Mouse (Mus musculus) midbrain, embryonic 15.5 days (tissue): ENCODE results near the gene Abtb2. TPM values are rescaled to one million over a fixed set of nuclear protein-coding genes. Genes with fewer than 3 reads are reported as not detected.

ENCODE experiments used
- ATAC-seq: fragments of 200-750 bp; cut with Nextera tagmentation; replicated peaks from 2 replicates; pipeline ENCODE4 v1.8.0; 2017; ENCODE audit warnings: moderate TSS enrichment
- H3K27ac ChIP-seq: fragments of 300-500 bp; sonication (generic); 2 replicates; pipeline ENCODE4 v1.5.1; 2015; ENCODE audit warnings: mild to moderate bottlenecking, inconsistent platforms
- H3K27me3 ChIP-seq: fragments of 300-500 bp; sonication (generic); replicated peaks from 2 replicates; pipeline ENCODE4 v1.6.1; 2015; ENCODE audit warnings: inconsistent platforms
- H3K36me3 ChIP-seq: fragments of 300-500 bp; sonication (generic); replicated peaks from 2 replicates; pipeline ENCODE4 v1.6.1; 2015; ENCODE audit warnings: inconsistent platforms
- H3K4me1 ChIP-seq: fragments of 300-500 bp; sonication (generic); 2 replicates; pipeline ENCODE4 v1.6.1; 2015; ENCODE audit warnings: inconsistent platforms
- H3K4me2 ChIP-seq: fragments of 300-500 bp; sonication (generic); 2 replicates; pipeline ENCODE4 v1.6.1; 2015; ENCODE audit warnings: inconsistent platforms, mild to moderate bottlenecking, moderate library complexity
- H3K4me3 ChIP-seq: fragments of 300-500 bp; sonication (generic); 2 replicates; pipeline ENCODE4 v1.5.1; 2015; ENCODE audit warnings: mild to moderate bottlenecking, inconsistent platforms
- H3K9ac ChIP-seq: fragments of 300-500 bp; sonication (generic); 2 replicates; pipeline ENCODE4 v1.6.1; 2015; ENCODE audit warnings: mild to moderate bottlenecking, inconsistent platforms
- H3K9me3 ChIP-seq: fragments of 300-500 bp; sonication (generic); 2 replicates; pipeline ENCODE4 v1.6.1; 2016; ENCODE audit warnings: inconsistent platforms
- WGBS: fragments of 180-500 bp; shearing (Covaris S2); methylation state at CpG from one replicate; pipeline ENCODE4 v1.1.7; 2015; ENCODE audit warnings: mixed read lengths; 5-methylcytosine and 5-hydroxymethylcytosine counted together
- polyA plus RNA-seq: library from polyadenylated mRNA; unstranded; fragments of >200 nt; fragmentation: Nextera tagmentation; extraction: Ambion mirVana; gene quantifications from 2 replicates; pipeline ENCODE4 v1.2.1, GENCODE M21; 2015

Gene Abtb2
- polyA plus RNA-seq, 1 experiment from 2014 or later = 10.3 TPM

DNA sequence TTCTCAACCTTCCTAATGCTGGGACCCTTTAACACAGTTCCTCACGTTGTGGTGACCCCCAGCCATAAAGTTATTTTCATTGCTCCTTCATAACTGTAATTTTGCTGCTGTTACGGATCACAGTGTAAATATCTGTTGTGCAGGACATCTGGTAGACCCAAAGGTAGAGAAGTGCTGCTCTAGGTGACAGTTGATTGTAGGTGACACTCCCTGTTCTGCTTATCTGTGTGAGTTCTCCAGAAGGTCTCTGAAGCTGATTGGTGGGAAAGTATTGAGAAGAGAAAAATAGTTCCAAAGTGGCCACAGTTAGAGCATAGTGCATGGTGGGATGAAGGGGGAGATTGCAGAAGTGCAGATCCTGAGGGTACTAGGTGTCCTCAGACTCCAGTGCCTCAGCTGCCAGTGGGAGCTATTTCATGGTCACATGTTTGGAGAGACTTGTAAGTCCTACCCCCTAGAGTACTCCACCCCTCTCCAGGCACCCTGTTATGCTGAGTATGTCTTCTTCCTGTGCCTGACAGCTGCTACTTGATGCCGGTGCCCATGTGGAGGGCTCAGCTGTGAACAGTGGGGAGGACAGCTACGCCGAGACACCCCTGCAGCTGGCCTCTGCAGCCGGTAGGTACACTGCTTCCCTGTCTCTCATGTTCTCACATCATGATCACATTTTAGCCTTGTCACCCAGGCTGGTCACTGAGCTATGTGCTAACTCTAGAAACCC, 141.1 kb downstream of the Abtb2 start:
- Histone ChIP-seq H3K27ac (no peak overlapping the region), H3K36me3 (peaks cover 4% of the 10 kb centered on the region; the same call in 1 of the 2 replicates), H3K4me3 (no peak overlapping the region), H3K9ac (no peak overlapping the region), H3K4me2 (no peak overlapping the region), H3K27me3 (no peaks in the 10 kb centered on the region), H3K9me3 (no peaks in the 10 kb centered on the region), H3K4me1 (peaks cover 7% of the 10 kb centered on the region)
- no peak for ATAC-seq
- WGBS = 84% methylated on average over 6 of the region's 6 CpGs

DNA sequence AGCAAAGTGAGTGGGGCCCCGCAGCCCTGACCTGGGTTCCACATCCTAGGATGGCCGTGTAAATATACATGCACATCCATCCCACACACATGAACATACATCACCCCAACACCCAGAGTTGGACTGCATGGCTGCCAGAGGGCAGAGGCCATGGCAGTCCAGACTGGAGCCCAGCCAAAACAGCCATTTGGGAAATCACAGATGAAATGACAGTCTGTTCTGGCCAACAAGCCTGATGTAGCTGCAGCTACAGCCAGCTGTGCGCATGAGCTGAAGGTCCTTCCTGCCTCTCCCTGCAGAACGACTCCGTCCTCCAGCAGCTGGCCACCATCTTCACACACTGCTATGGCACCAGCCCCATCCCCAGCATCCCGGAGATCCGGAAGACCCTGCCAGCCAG, 144.7 kb downstream of the Abtb2 start:
- peaks cover 7% of the 10 kb centered on the region for H3K4me1 ChIP-seq
- ATAC-seq = no peak
- H3K36me3 ChIP-seq = peaks cover 4% of the 10 kb centered on the region; the same call in 1 of the 2 replicates
- no peak overlapping the region for H3K27ac ChIP-seq
- H3K9me3 ChIP-seq = no peaks in the 10 kb centered on the region
- H3K27me3 ChIP-seq = no peaks in the 10 kb centered on the region
- no peak overlapping the region for H3K9ac ChIP-seq
- no peak overlapping the region for H3K4me3 ChIP-seq
- 94% methylated on average over 7 of the region's 7 CpGs for WGBS
- H3K4me2 ChIP-seq = no peak overlapping the region

- 93% methylated on average over 7 of the region's 7 CpGs for WGBS
- Histone ChIP-seq H3K36me3 (peaks cover 6% of the 10 kb centered on the region; the same call in 1 of the 2 replicates), H3K4me1 (no peaks in the 10 kb centered on the region), H3K27me3 (no peaks in the 10 kb centered on the region), H3K9me3 (no peaks in the 10 kb centered on the region), H3K4me3 (no peak overlapping the region), H3K4me2 (no peak overlapping the region), H3K9ac (no peak overlapping the region), H3K27ac (no peak overlapping the region)
- ATAC-seq = no peak
Observed at GRCm38 (mm10) chr2:103713831-103714230, 147.7 kb downstream of the Abtb2 start.

GRCm38 (mm10) chr2:103714412-103714811, 148.3 kb downstream of the Abtb2 start:
- Histone ChIP-seq H3K9ac (no peak overlapping the region), H3K4me2 (no peak overlapping the region), H3K9me3 (no peaks in the 10 kb centered on the region), H3K27me3 (no peaks in the 10 kb centered on the region), H3K4me1 (no peaks in the 10 kb centered on the region), H3K4me3 (no peak overlapping the region), H3K36me3 (peaks cover 6% of the 10 kb centered on the region; the same call in 1 of the 2 replicates), H3K27ac (no peak overlapping the region)
- WGBS = 70% methylated on average over 4 of the region's 4 CpGs
- no peak for ATAC-seq

- H3K27ac ChIP-seq = no peak overlapping the region
- no peaks in the 10 kb centered on the region for H3K4me1 ChIP-seq
- peaks cover 2% of the 10 kb centered on the region; the same call in 1 of the 2 replicates for H3K36me3 ChIP-seq
- no peak overlapping the region for H3K4me2 ChIP-seq
- 53% methylated on average over 8 of the region's 8 CpGs for WGBS
- no peaks in the 10 kb centered on the region for H3K27me3 ChIP-seq
- peak; percentile 81 for ATAC-seq
- no peak overlapping the region for H3K9ac ChIP-seq
- H3K4me3 ChIP-seq = no peak overlapping the region
- no peaks in the 10 kb centered on the region for H3K9me3 ChIP-seq
Observed at GRCm38 (mm10) chr2:103718594-103719291, 152.6 kb downstream of the Abtb2 start.

GRCm38 (mm10) chr2:103719292-103719646, 153.2 kb downstream of the Abtb2 start:
- Histone ChIP-seq H3K27ac (no peak overlapping the region), H3K4me2 (no peak overlapping the region), H3K27me3 (no peaks in the 10 kb centered on the region), H3K9ac (no peak overlapping the region), H3K9me3 (no peaks in the 10 kb centered on the region), H3K36me3 (peaks cover 8% of the 10 kb centered on the region; the same call in 1 of the 2 replicates), H3K4me3 (no peak overlapping the region), H3K4me1 (no peaks in the 10 kb centered on the region)
- ATAC-seq = peak; percentile 53
- 90% methylated on average over 7 of the region's 7 CpGs for WGBS

DNA sequence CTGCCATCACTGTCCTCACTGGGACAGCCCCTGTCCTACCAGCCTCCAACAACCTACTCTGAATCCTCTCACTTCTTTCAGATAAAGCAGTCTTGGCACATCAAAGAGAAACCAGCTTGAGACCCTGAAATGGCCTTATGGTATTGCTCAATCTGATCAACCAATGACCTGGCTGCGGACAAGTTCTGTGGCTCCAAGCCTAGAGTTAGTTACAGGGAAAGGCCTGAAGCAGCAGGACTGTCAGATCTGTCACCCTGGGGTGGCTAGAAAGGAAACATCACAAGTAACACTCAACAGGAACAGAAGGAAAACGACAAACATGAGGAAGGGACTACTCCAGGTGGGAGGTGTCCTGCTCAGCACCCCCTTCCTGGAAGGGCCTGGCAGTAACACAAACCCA, 158.4 kb downstream of the Abtb2 start:
- H3K27ac ChIP-seq = no peak overlapping the region
- H3K4me1 ChIP-seq = no peaks in the 10 kb centered on the region
- H3K9me3 ChIP-seq = no peaks in the 10 kb centered on the region
- H3K27me3 ChIP-seq = no peaks in the 10 kb centered on the region
- H3K4me3 ChIP-seq = no peak overlapping the region
- H3K36me3 ChIP-seq = peaks cover 23% of the 10 kb centered on the region
- H3K4me2 ChIP-seq = no peak overlapping the region
- no peak overlapping the region for H3K9ac ChIP-seq
- no peak for ATAC-seq
- 91% methylated on average over 2 of the region's 2 CpGs for WGBS

- peaks cover 23% of the 10 kb centered on the region for H3K36me3 ChIP-seq
- H3K27ac ChIP-seq = no peak overlapping the region
- no peak overlapping the region for H3K4me3 ChIP-seq
- ATAC-seq = no peak
- no peak overlapping the region for H3K9ac ChIP-seq
- H3K27me3 ChIP-seq = no peaks in the 10 kb centered on the region
- H3K4me1 ChIP-seq = no peaks in the 10 kb centered on the region
- H3K4me2 ChIP-seq = no peak overlapping the region
- WGBS = 87% methylated on average over 12 of the region's 12 CpGs
- H3K9me3 ChIP-seq = no peaks in the 10 kb centered on the region
Observed at GRCm38 (mm10) chr2:103728027-103728540, 162.0 kb downstream of the Abtb2 start.

DNA sequence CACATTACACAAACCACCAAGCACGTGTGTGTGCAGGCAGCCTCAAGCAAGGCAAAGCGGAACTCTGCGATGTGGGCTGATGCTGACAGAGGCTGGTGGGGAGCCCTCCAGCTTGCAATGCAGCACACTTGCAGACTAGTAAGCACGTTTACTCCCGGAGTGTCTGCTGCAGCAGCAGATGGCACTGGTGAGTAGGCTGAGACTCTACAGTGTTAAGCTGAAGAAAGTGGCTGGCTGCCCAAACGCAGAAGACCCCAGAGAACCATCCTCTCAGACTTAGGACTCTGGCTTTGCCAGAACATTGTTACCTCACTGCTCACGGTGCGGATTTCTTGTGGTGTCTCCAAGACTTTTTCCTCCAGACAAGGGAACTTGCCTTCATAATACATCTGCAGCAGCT, 164.9 kb downstream of the Abtb2 start:
- ATAC-seq = no peak
- Histone ChIP-seq H3K36me3 (peaks cover 19% of the 10 kb centered on the region; the same call in 1 of the 2 replicates), H3K4me1 (no peaks in the 10 kb centered on the region), H3K4me3 (no peak overlapping the region), H3K9ac (no peak overlapping the region), H3K27me3 (no peaks in the 10 kb centered on the region), H3K9me3 (no peaks in the 10 kb centered on the region), H3K4me2 (no peak overlapping the region), H3K27ac (no peak overlapping the region)
- whole genome bisulfite sequencing = 80% methylated on average over 8 of the region's 8 CpGs

DNA sequence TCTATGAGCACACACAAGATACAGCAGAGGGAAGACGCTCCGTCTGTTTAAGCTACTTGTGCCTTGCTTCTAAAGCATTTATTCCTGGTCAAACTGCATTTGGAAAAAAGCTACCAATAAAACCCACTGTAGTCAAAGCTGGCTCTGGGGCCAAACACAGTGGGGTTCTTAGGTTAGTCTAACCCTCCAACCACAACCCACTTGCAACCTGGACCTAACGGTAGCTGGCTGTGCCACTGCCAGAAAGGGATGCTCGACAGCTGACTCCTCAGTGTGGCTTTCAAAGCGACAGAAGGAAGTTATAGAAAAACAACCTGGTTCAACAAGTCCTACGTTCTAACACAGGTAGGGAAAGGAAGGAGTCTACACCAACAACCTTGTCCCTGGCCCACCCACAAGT, 165.3 kb downstream of the Abtb2 start:
- no peak for ATAC-seq
- H3K9me3 ChIP-seq = no peaks in the 10 kb centered on the region
- H3K4me1 ChIP-seq = no peaks in the 10 kb centered on the region
- H3K4me2 ChIP-seq = no peak overlapping the region
- H3K9ac ChIP-seq = no peak overlapping the region
- WGBS = 92% methylated on average over 6 of the region's 6 CpGs
- H3K27me3 ChIP-seq = no peaks in the 10 kb centered on the region
- no peak overlapping the region for H3K27ac ChIP-seq
- H3K4me3 ChIP-seq = no peak overlapping the region
- peaks cover 21% of the 10 kb centered on the region; the same call in 1 of the 2 replicates for H3K36me3 ChIP-seq

GRCm38 (mm10) chr2:103742821-103743220, 176.7 kb downstream of the Abtb2 start:
- no peak overlapping the region for H3K9ac ChIP-seq
- no peaks in the 10 kb centered on the region for H3K4me1 ChIP-seq
- 99% methylated on average over 6 of the region's 6 CpGs for WGBS
- no peaks in the 10 kb centered on the region for H3K27me3 ChIP-seq
- H3K27ac ChIP-seq = no peak overlapping the region
- H3K36me3 ChIP-seq = peaks cover 24% of the 10 kb centered on the region
- H3K9me3 ChIP-seq = no peaks in the 10 kb centered on the region
- no peak for ATAC-seq
- no peak overlapping the region for H3K4me3 ChIP-seq
- H3K4me2 ChIP-seq = no peak overlapping the region

DNA sequence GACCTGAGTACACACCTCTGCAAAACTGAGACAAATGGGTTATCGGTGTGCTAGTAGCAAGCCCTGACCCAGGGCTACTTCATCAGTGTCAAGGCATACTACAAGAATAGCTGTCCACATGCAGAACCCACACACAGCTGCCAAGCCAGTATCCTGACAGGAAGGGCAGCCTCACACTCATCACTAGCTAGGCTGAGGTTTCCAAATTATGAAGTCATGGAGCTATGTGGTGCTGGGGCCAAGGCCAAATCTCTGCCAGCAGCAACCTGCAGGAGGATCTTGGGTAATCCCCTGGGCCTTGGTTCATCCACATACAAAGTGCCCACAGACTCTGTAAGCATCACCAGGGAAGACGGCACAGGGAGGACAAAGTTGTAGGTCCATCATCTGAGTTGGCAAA, 177.4 kb downstream of the Abtb2 start:
- no peak overlapping the region for H3K4me3 ChIP-seq
- H3K9ac ChIP-seq = no peak overlapping the region
- 97% methylated on average over 2 of the region's 2 CpGs for WGBS
- H3K27ac ChIP-seq = no peak overlapping the region
- no peak for ATAC-seq
- no peaks in the 10 kb centered on the region for H3K9me3 ChIP-seq
- no peaks in the 10 kb centered on the region for H3K27me3 ChIP-seq
- peaks cover 24% of the 10 kb centered on the region for H3K36me3 ChIP-seq
- H3K4me2 ChIP-seq = no peak overlapping the region
- H3K4me1 ChIP-seq = no peaks in the 10 kb centered on the region
